Mouse (Mus musculus) layer of hippocampus, adult 6 months (tissue): Measurements from ENCODE around the gene Cdc42ep5. TPM values are rescaled to one million over a fixed set of nuclear protein-coding genes. Genes with fewer than 3 reads are reported as not detected.

Source experiments
- long read RNA-seq, 2 experiments: library from polyadenylated mRNA; unstranded; transcript quantifications; one replicate each; pipeline ENCODE4 v2.0.0; 2019 to 2020
- polyA plus RNA-seq: library from polyadenylated mRNA; unstranded; fragments of <200 nt; fragmentation: Nextera tagmentation; gene quantifications from 2 replicates; pipeline ENCODE4 v1.2.3, GENCODE M21; 2021

Cdc42ep5 gene
- polyA plus RNA-seq, result 2.6 and 3.2 TPM in 2 replicates
- long read RNA-seq, experiment 1, partial matches to known transcripts, result 0 of 2 reads
- long read RNA-seq, experiment 1, other reads (novel, unspliced or antisense), result 0 of 2 reads
- long read RNA-seq, experiment 2, result 0 reads

GRCm38 (mm10) chr7:4164090-4164910 lies at the start of gene Cdc42ep5:
Gene Cdc42ep5 (minus strand): TSS chr7:4164860.

GRCm38 (mm10) chr7:4150059-4150541 lies 14.6 kb downstream of the Cdc42ep5 start, which contains the start of gene Leng9:
Gene Leng9 (minus strand): TSS chr7:4150374.

GRCm38 (mm10) chr7:4136771-4137531 lies 27.7 kb downstream of the Cdc42ep5 start, which contains the start of gene Leng8:
Gene Leng8 (plus strand): TSS chr7:4137039.

GRCm38 (mm10) chr7:4119344-4119902 lies 45.2 kb downstream of the Cdc42ep5 start, which contains the start of gene Ttyh1:
Gene Ttyh1 (plus strand): TSS chr7:4119408.

Other genes starting within 250 kb of the Cdc42ep5 start
- gene Lilra6, start 249.4 kb downstream of the Cdc42ep5 start, polyA plus RNA-seq, result 0.08 TPM in 1 of 2 replicates, not detected in the other
- gene Lair1, start 101.7 kb downstream of the Cdc42ep5 start, polyA plus RNA-seq, result 8.3 and 8.8 TPM in 2 replicates
- gene Ttyh1, start 45.5 kb downstream of the Cdc42ep5 start, polyA plus RNA-seq, result 323 and 455 TPM in 2 replicates
- gene Leng8, start 27.8 kb downstream of the Cdc42ep5 start, polyA plus RNA-seq, result 5.8 and 6.8 TPM in 2 replicates
- gene Leng9, start 14.5 kb downstream of the Cdc42ep5 start, polyA plus RNA-seq, result 5.2 and 5.8 TPM in 2 replicates
- 0.29 and 0.35 TPM in 2 replicates for gene Lilra5, start 72.9 kb upstream of the Cdc42ep5 start, polyA plus RNA-seq
- not detected in 2 replicates for gene Ncr1, start 172.9 kb upstream of the Cdc42ep5 start, polyA plus RNA-seq
- not detected in 2 replicates for gene Gp6, start 232.9 kb upstream of the Cdc42ep5 start, polyA plus RNA-seq